Mouse (Mus musculus): ENCODE measurements around the gene Ell2. TPM values are rescaled to one million over a fixed set of nuclear protein-coding genes. Genes with fewer than 3 reads are reported as not detected.

Ell2 gene
- polyA plus RNA-seq (2011; ENCODE audit: insufficient read depth, insufficient read length, low read depth, missing spikeins) = 41.0 and 41.5 TPM in 2 replicates

GRCm38 (mm10) chr13:75706457-75706856 is at the start of gene Ell2:
TSS of gene Ell2 (plus strand) at chr13:75706757.
- TF ChIP-seq POLR2A (IDR thresholded peaks at IDR 0.05; ENCODE audit: insufficient read depth, low read length) (no peak), CTCF (IDR thresholded peaks at IDR 0.05; ENCODE audit: low read depth, low read length) (no peak), EP300 (IDR thresholded peaks at IDR 0.05; ENCODE audit: insufficient read depth, low read depth, low read length) (no peak)
- Histone ChIP-seq H3K9me3 (replicated peaks; ENCODE audit: control insufficient read depth, insufficient read depth, low read length, poor library complexity, severe bottlenecking) (no peaks in the 10 kb centered on the region), H3K9ac (ENCODE audit: low read depth, poor library complexity, severe bottlenecking) (peak within 1 kb of the TSS; percentile 93), H3K36me3 (ENCODE audit: control insufficient read depth, insufficient read depth, low read length, poor library complexity, severe bottlenecking) (no peaks in the 10 kb centered on the region), H3K27me3 (ENCODE audit: control insufficient read depth, insufficient read depth, low read length, poor library complexity, severe bottlenecking) (no peaks in the 10 kb centered on the region), H3K27ac (ENCODE audit: insufficient read depth, low read length) (no peak within 1 kb of the TSS), H3K4me3 (ENCODE audit: low read depth, low read length) (peak within 1 kb of the TSS; percentile 94), H3K4me1 (ENCODE audit: control insufficient read depth, insufficient read depth, low read length) (peaks cover 3% of the 10 kb centered on the region)

GRCm38 (mm10) chr13:75685438-75685837 is 21.1 kb upstream of the Ell2 start:
- Histone ChIP-seq H3K9me3 (replicated peaks; ENCODE audit: control insufficient read depth, insufficient read depth, low read length, poor library complexity, severe bottlenecking) (peaks cover 27% of the 10 kb centered on the region), H3K4me3 (ENCODE audit: low read depth, low read length) (no peak overlapping the region), H3K9ac (ENCODE audit: low read depth, poor library complexity, severe bottlenecking) (no peak overlapping the region), H3K27ac (ENCODE audit: insufficient read depth, low read length) (peak overlapping the region; percentile 95; the same call in 1 of the 2 replicates), H3K36me3 (ENCODE audit: control insufficient read depth, insufficient read depth, low read length, poor library complexity, severe bottlenecking) (no peaks in the 10 kb centered on the region), H3K27me3 (ENCODE audit: control insufficient read depth, insufficient read depth, low read length, poor library complexity, severe bottlenecking) (no peaks in the 10 kb centered on the region), H3K4me1 (ENCODE audit: control insufficient read depth, insufficient read depth, low read length) (no peaks in the 10 kb centered on the region)
- no peak for TF ChIP-seq POLR2A (IDR thresholded peaks at IDR 0.05; ENCODE audit: insufficient read depth, low read length)
- TF ChIP-seq EP300 (IDR thresholded peaks at IDR 0.05; ENCODE audit: insufficient read depth, low read depth, low read length) = peak; percentile 77
- no peak for TF ChIP-seq CTCF (IDR thresholded peaks at IDR 0.05; ENCODE audit: low read depth, low read length)

GRCm38 (mm10) chr13:75686995-75687394 is 19.6 kb upstream of the Ell2 start:
- TF ChIP-seq POLR2A (IDR thresholded peaks at IDR 0.05; ENCODE audit: insufficient read depth, low read length) (no peak), CTCF (IDR thresholded peaks at IDR 0.05; ENCODE audit: low read depth, low read length) (no peak)

GRCm38 (mm10) chr13:75691625-75692024 is 14.9 kb upstream of the Ell2 start:
- no peaks in the 10 kb centered on the region for H3K36me3 ChIP-seq (ENCODE audit: control insufficient read depth, insufficient read depth, low read length, poor library complexity, severe bottlenecking)
- H3K9ac ChIP-seq (ENCODE audit: low read depth, poor library complexity, severe bottlenecking) = no peak overlapping the region
- no peak overlapping the region for H3K27ac ChIP-seq (ENCODE audit: insufficient read depth, low read length)
- no peak overlapping the region for H3K4me3 ChIP-seq (ENCODE audit: low read depth, low read length)
- TF ChIP-seq EP300 (IDR thresholded peaks at IDR 0.05; ENCODE audit: insufficient read depth, low read depth, low read length) (no peak), POLR2A (IDR thresholded peaks at IDR 0.05; ENCODE audit: insufficient read depth, low read length) (no peak), CTCF (IDR thresholded peaks at IDR 0.05; ENCODE audit: low read depth, low read length) (no peak)
- peaks cover 11% of the 10 kb centered on the region; the same call in 1 of the 2 replicates for H3K9me3 ChIP-seq (replicated peaks; ENCODE audit: control insufficient read depth, insufficient read depth, low read length, poor library complexity, severe bottlenecking)
- H3K4me1 ChIP-seq (ENCODE audit: control insufficient read depth, insufficient read depth, low read length) = no peaks in the 10 kb centered on the region
- H3K27me3 ChIP-seq (ENCODE audit: control insufficient read depth, insufficient read depth, low read length, poor library complexity, severe bottlenecking) = no peaks in the 10 kb centered on the region

More at GRCm38 (mm10) chr13:75686995-75687394, 19.6 kb upstream of the Ell2 start:
- Histone ChIP-seq H3K4me3 (ENCODE audit: low read depth, low read length) (no peak overlapping the region), H3K27ac (ENCODE audit: insufficient read depth, low read length) (no peak overlapping the region), H3K27me3 (ENCODE audit: control insufficient read depth, insufficient read depth, low read length, poor library complexity, severe bottlenecking) (no peaks in the 10 kb centered on the region), H3K4me1 (ENCODE audit: control insufficient read depth, insufficient read depth, low read length) (no peaks in the 10 kb centered on the region), H3K36me3 (ENCODE audit: control insufficient read depth, insufficient read depth, low read length, poor library complexity, severe bottlenecking) (no peaks in the 10 kb centered on the region), H3K9me3 (replicated peaks; ENCODE audit: control insufficient read depth, insufficient read depth, low read length, poor library complexity, severe bottlenecking) (peaks cover 27% of the 10 kb centered on the region), H3K9ac (ENCODE audit: low read depth, poor library complexity, severe bottlenecking) (no peak overlapping the region)

GRCm38 (mm10) chr13:75693081-75693480 is 13.5 kb upstream of the Ell2 start:
- Histone ChIP-seq H3K27ac (ENCODE audit: insufficient read depth, low read length) (no peak overlapping the region), H3K27me3 (ENCODE audit: control insufficient read depth, insufficient read depth, low read length, poor library complexity, severe bottlenecking) (no peaks in the 10 kb centered on the region)

GRCm38 (mm10) chr13:75702814-75703213 is 3.7 kb upstream of the Ell2 start:
- H3K9ac ChIP-seq (ENCODE audit: low read depth, poor library complexity, severe bottlenecking) = no peak overlapping the region
- peaks cover 3% of the 10 kb centered on the region for H3K4me1 ChIP-seq (ENCODE audit: control insufficient read depth, insufficient read depth, low read length)
- H3K4me3 ChIP-seq (ENCODE audit: low read depth, low read length) = no peak overlapping the region
- no peaks in the 10 kb centered on the region for H3K36me3 ChIP-seq (ENCODE audit: control insufficient read depth, insufficient read depth, low read length, poor library complexity, severe bottlenecking)
- H3K27me3 ChIP-seq (ENCODE audit: control insufficient read depth, insufficient read depth, low read length, poor library complexity, severe bottlenecking) = no peaks in the 10 kb centered on the region
- no peak overlapping the region for H3K27ac ChIP-seq (ENCODE audit: insufficient read depth, low read length)
- no peak for TF ChIP-seq POLR2A (IDR thresholded peaks at IDR 0.05; ENCODE audit: insufficient read depth, low read length)
- TF ChIP-seq EP300 (IDR thresholded peaks at IDR 0.05; ENCODE audit: insufficient read depth, low read depth, low read length) = peak; percentile 81; the same call in 1 of the 2 replicates
- H3K9me3 ChIP-seq (replicated peaks; ENCODE audit: control insufficient read depth, insufficient read depth, low read length, poor library complexity, severe bottlenecking) = no peaks in the 10 kb centered on the region

More at GRCm38 (mm10) chr13:75693081-75693480, 13.5 kb upstream of the Ell2 start:
- H3K9ac ChIP-seq (ENCODE audit: low read depth, poor library complexity, severe bottlenecking) = no peak overlapping the region
- no peaks in the 10 kb centered on the region for H3K4me1 ChIP-seq (ENCODE audit: control insufficient read depth, insufficient read depth, low read length)
- no peak for TF ChIP-seq POLR2A (IDR thresholded peaks at IDR 0.05; ENCODE audit: insufficient read depth, low read length)
- TF ChIP-seq CTCF (IDR thresholded peaks at IDR 0.05; ENCODE audit: low read depth, low read length) = no peak
- TF ChIP-seq EP300 (IDR thresholded peaks at IDR 0.05; ENCODE audit: insufficient read depth, low read depth, low read length) = no peak
- H3K4me3 ChIP-seq (ENCODE audit: low read depth, low read length) = no peak overlapping the region
- peaks cover 2% of the 10 kb centered on the region; the same call in 1 of the 2 replicates for H3K9me3 ChIP-seq (replicated peaks; ENCODE audit: control insufficient read depth, insufficient read depth, low read length, poor library complexity, severe bottlenecking)
- H3K36me3 ChIP-seq (ENCODE audit: control insufficient read depth, insufficient read depth, low read length, poor library complexity, severe bottlenecking) = no peaks in the 10 kb centered on the region
